Mouse (Mus musculus) heart, postnatal 0 days (tissue): ENCODE data around the gene Psmd7.

ENCODE experiments used
- CTCF ChIP-seq: IDR thresholded peaks from 2 replicates; pipeline ENCODE4 v1.5.1; 2016; ENCODE audit warnings: antibody characterized with exemption, control low read depth, low read depth
- EP300 ChIP-seq: IDR thresholded peaks from 2 replicates; pipeline ENCODE4 v1.6.1; 2016; ENCODE audit warnings: antibody characterized with exemption, low read depth

DNA sequence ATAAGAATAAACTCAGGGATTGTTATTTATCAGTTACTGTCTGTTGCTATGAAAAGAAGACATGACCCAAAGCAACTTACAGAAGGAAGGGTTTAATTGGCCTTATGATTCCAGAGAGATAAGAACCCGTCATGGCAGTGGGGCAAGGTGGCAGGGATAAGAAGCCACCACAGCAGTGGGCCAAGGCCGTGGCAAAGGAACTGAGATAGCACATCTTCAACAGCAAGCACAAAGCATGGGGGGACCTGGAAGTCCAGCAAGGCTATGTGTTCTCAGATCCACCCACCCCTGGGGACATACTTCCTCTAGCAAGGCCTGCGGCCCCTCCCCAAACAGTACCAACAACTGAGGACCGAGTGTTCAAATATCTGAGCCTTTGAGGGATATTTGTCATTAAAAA is 10.6 kb downstream of the Psmd7 start:
- TF ChIP-seq CTCF (no peak), EP300 (no peak)
